Mouse (Mus musculus): ENCODE measurements around the gene Pitpna. TPM values are rescaled to one million over a fixed set of nuclear protein-coding genes. Genes with fewer than 3 reads are reported as not detected.
"Not testable (repeated sequence)": the region's sequence is repeated elsewhere in the genome, so short reads cannot be mapped to it uniquely, and the experiment has no call there.

Gene Pitpna
- polyA plus RNA-seq, 1 experiment from 2014 or later: 30.7 TPM

DNA sequence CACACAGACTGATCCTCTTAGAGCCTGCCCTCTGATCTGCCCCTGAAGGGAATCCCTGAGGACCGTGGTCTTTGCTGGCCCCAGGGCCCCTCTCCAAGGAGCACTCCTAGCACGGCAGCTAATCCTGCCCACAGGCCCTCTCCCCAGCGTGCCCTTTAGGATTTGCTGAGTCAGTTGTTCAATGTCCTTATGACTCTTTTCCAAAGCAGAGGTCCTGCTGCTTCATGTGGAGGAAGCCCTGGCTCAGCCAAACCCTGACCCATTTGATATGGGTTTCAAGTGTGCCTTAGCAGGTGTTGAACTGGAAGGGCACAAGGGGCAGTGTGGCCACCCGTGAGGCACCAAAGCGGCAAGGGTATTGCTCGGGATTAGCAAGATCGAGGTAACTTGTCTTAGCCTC, 7.9 kb downstream of the Pitpna start:
- H3K9me3 ChIP-seq (replicated peaks): no peaks in the 10 kb centered on the region
- peaks cover 53% of the 10 kb centered on the region for H3K36me3 ChIP-seq (replicated peaks)
- 68% methylated on average over 7 of the region's 7 CpGs for WGBS (ENCODE audit: insufficient replicate concordance)
- H3K27ac ChIP-seq (replicated peaks): no peak overlapping the region
- no peak for ATAC-seq (ENCODE audit: insufficient read depth)
- no peaks in the 10 kb centered on the region for H3K27me3 ChIP-seq
- H3K4me3 ChIP-seq (replicated peaks): no peak overlapping the region
- H3K4me2 ChIP-seq: no peak overlapping the region
- H3K4me1 ChIP-seq (replicated peaks): peaks cover 36% of the 10 kb centered on the region
- H3K9ac ChIP-seq: no peak overlapping the region

DNA sequence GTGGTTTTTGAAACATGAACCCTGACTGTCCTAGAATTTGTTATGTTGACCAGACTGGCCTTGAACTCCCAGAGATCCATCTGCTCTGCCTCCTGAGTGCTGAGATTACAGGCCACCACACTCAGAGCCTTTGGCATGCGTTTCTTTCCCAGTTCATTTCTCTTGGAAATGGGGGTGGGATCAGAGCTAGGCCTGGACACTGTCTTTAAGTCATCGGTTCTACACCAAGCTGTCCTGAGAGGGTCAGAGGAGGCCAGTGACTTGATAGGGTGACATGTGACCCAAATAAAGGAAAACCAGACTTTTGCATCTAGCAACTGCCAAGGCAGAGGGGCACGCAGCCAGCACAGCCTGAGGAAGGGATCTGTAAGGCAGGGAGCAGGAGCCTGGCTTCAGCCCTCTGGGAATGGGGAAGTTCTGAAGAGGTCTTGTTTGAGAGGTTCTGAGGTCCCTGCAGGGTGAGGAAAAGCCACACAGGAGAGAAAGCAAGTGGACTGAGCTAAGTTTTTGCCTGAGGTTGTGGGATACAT, 8.9 kb downstream of the Pitpna start:
- Histone ChIP-seq H3K4me1 (replicated peaks) (peaks cover 30% of the 10 kb centered on the region), H3K9ac (no peak overlapping the region), H3K27ac (replicated peaks) (peak overlapping the region; percentile 29; the same call in 1 of the 2 replicates), H3K36me3 (replicated peaks) (peaks cover 63% of the 10 kb centered on the region), H3K9me3 (replicated peaks) (no peaks in the 10 kb centered on the region), H3K4me3 (replicated peaks) (no peak overlapping the region), H3K4me2 (no peak overlapping the region), H3K27me3 (no peaks in the 10 kb centered on the region)
- 67% methylated on average over 3 of the region's 3 CpGs for WGBS (ENCODE audit: insufficient replicate concordance)
- ATAC-seq (ENCODE audit: insufficient read depth): no peak

DNA sequence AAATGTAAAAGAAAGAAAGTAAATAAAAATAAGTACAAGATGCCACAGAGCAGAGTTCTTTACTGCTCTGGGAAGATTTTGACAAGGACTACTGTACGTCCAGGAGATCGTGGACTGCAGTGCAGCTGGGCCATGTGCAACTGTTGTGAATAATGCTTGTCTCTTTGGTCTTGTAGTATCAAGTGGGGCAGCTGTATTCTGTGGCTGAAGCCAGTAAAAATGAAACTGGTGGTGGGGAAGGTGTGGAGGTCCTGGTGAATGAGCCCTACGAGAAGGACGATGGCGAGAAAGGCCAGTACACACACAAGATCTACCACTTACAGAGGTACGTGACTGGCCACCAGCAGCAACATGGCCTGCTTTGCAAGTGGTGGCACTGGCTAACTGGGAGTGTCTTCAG, 10.1 kb downstream of the Pitpna start:
- no peak overlapping the region for H3K27ac ChIP-seq (replicated peaks)
- H3K9me3 ChIP-seq (replicated peaks): no peaks in the 10 kb centered on the region

DNA sequence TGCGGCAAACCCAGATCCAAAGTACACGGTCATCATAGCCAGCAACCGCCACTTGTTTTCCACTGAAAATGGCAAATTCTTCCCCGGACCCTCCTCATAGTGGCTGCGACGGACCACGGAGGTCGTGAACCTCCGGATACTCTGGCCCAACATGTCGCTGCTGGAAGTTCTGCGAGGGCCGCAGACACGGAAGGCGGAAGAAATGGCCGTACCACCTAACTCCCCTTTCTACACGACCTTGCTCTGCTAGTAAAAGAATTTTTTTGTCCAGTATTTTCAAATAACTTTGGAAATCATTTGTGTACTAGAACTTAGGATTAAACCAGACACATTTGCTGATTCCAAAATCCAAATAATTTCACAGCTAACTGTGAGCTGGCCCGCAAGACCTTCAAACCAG, 11.9 kb downstream of the Pitpna start:
- not testable (repeated sequence) for ATAC-seq (ENCODE audit: insufficient read depth); H3K9me3 ChIP-seq (replicated peaks); H3K9ac ChIP-seq; H3K4me2 ChIP-seq; H3K27me3 ChIP-seq; H3K4me3 ChIP-seq (replicated peaks); H3K27ac ChIP-seq (replicated peaks)
- Histone ChIP-seq H3K36me3 (replicated peaks) (peaks cover 68% of the 10 kb centered on the region), H3K4me1 (replicated peaks) (peaks cover 20% of the 10 kb centered on the region)
- 88% methylated on average over 17 of the region's 17 CpGs for WGBS (ENCODE audit: insufficient replicate concordance)

More for the DNA sequence above, 10.1 kb downstream of the Pitpna start:
- H3K4me1 ChIP-seq (replicated peaks): peaks cover 26% of the 10 kb centered on the region
- no peak overlapping the region for H3K9ac ChIP-seq
- H3K36me3 ChIP-seq (replicated peaks): peaks cover 67% of the 10 kb centered on the region
- 78% methylated on average over 6 of the region's 6 CpGs for WGBS (ENCODE audit: insufficient replicate concordance)
- no peak overlapping the region for H3K4me3 ChIP-seq (replicated peaks)
- H3K27me3 ChIP-seq: no peaks in the 10 kb centered on the region
- H3K4me2 ChIP-seq: no peak overlapping the region
- no peak for ATAC-seq (ENCODE audit: insufficient read depth)

DNA sequence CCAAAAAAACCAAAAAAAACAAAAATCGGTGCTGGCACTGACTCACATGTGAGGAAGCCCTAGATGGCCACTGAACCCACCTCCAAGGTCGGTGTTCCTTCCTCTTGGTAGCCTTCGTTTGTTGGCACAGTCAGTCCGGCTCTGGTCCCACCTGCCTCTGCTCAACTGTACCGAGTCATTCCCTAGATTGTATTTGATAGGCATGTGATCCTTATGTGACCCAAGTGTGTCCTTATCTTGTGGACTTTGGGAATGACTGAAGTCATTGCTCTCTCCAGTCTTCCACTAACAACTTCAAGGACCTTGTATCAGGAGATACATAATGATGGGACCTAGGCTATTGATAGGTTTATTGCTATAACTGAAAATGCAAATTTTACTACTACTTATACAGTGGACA, 16.9 kb downstream of the Pitpna start:
- Histone ChIP-seq H3K27me3 (no peaks in the 10 kb centered on the region), H3K27ac (replicated peaks) (no peak overlapping the region), H3K4me3 (replicated peaks) (no peak overlapping the region), H3K4me2 (no peak overlapping the region), H3K4me1 (replicated peaks) (no peaks in the 10 kb centered on the region; the same call in 1 of the 2 replicates), H3K36me3 (replicated peaks) (peaks cover 80% of the 10 kb centered on the region), H3K9ac (no peak overlapping the region), H3K9me3 (replicated peaks) (no peaks in the 10 kb centered on the region)
- ATAC-seq (ENCODE audit: insufficient read depth): no peak
- 64% methylated on average over 5 of the region's 5 CpGs for WGBS (ENCODE audit: insufficient replicate concordance)

DNA sequence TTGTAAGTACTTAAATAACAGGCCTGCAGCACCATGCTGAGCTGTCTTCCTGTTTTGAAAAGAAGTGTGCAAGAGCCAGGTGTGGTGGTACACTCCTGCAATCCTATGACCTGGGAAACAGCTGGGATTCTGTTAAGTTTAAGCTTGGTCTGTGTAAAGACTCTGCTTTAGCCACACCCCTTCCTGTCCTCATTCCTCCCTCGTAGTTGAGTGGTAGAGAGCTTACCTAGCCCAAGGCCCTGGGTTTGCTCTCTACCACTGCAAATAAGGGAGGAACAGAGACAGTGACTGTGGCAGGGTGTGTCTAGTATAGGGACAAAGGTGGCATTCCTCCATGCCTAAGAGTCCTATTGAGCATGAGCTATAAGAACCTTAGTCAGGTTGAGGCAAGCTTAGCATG, 17.4 kb downstream of the Pitpna start:
- H3K9ac ChIP-seq: no peak overlapping the region
- H3K9me3 ChIP-seq (replicated peaks): no peaks in the 10 kb centered on the region
- 14% methylated on average over 1 of the region's 1 CpGs for whole genome bisulfite sequencing (ENCODE audit: insufficient replicate concordance)
- H3K4me1 ChIP-seq (replicated peaks): no peaks in the 10 kb centered on the region; the same call in 1 of the 2 replicates
- H3K27me3 ChIP-seq: no peaks in the 10 kb centered on the region
- H3K4me3 ChIP-seq (replicated peaks): no peak overlapping the region
- no peak overlapping the region for H3K27ac ChIP-seq (replicated peaks)
- H3K36me3 ChIP-seq (replicated peaks): peaks cover 80% of the 10 kb centered on the region
- ATAC-seq (ENCODE audit: insufficient read depth): no peak
- no peak overlapping the region for H3K4me2 ChIP-seq

DNA sequence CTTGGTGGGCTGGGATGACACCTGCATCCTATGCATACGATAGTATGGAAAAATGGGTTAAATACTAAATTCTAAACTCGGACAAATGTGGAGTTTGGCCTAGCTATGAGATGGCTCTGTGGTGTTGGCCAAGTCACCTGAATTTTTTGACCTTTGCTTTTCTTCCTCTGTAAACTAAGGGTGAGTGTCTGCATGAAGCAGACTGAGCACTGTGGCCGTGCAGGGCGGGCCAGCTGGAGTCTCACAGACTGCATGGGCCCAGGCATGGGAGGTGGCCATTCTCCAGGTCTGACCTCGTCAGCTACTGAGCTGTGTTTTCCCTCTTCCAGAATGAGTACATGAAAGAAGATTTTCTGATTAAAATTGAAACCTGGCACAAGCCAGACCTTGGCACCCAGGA, 20.9 kb downstream of the Pitpna start:
- Histone ChIP-seq H3K9me3 (replicated peaks) (no peaks in the 10 kb centered on the region), H3K4me2 (no peak overlapping the region), H3K27me3 (no peaks in the 10 kb centered on the region), H3K4me1 (replicated peaks) (no peaks in the 10 kb centered on the region; the same call in 1 of the 2 replicates), H3K27ac (replicated peaks) (no peak overlapping the region), H3K36me3 (replicated peaks) (peaks cover 75% of the 10 kb centered on the region), H3K4me3 (replicated peaks) (no peak overlapping the region), H3K9ac (no peak overlapping the region)
- 76% methylated on average over 5 of the region's 5 CpGs for WGBS (ENCODE audit: insufficient replicate concordance)
- no peak for ATAC-seq (ENCODE audit: insufficient read depth)

DNA sequence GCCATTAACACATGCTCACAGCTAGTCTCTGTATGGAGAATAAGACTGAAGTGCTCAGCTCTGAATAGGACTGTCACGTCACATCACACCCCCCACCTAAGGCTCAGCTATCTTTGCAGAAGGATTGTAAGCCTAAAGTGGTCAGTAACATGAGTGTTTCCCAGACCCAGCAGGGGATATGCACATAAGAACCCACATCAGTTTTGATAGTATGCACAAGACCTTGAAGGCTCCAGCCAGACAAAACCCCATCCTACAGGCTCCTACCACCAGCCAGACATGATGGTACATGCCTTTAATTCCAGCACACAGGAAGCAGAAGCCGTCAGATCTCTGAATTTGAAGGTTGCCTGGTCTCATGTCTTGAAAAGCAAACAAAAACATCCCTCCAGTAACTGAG, 22.1 kb downstream of the Pitpna start:
- 67% methylated on average over 2 of the region's 2 CpGs for WGBS (ENCODE audit: insufficient replicate concordance)
- Histone ChIP-seq H3K9me3 (replicated peaks) (no peaks in the 10 kb centered on the region), H3K9ac (no peak overlapping the region), H3K36me3 (replicated peaks) (peaks cover 76% of the 10 kb centered on the region), H3K4me3 (replicated peaks) (no peak overlapping the region), H3K27ac (replicated peaks) (no peak overlapping the region), H3K4me2 (no peak overlapping the region), H3K27me3 (no peaks in the 10 kb centered on the region), H3K4me1 (replicated peaks) (no peaks in the 10 kb centered on the region; the same call in 1 of the 2 replicates)
- ATAC-seq (ENCODE audit: insufficient read depth): no peak

DNA sequence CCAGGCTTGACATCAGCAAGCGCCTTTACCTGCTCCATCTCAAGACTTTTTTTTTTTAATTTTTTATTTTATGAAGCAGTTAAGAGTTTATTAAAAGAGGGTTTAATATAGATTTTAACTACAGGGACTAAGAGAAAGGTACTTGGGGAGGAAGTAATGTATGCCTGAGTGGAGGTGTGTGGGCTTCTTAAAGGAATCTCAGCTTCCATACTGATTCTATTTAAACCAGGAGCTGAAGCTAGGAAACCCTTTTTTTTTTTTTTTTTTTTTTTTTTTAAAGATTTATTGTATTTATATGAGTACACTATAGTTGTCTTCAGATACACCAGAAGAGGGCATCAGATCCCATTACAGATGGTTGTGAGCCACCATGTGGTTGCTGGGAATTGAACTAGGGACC, 26.9 kb downstream of the Pitpna start:
- Histone ChIP-seq H3K4me2 (no peak overlapping the region), H3K4me3 (replicated peaks) (no peak overlapping the region), H3K27me3 (no peaks in the 10 kb centered on the region), H3K9ac (no peak overlapping the region), H3K9me3 (replicated peaks) (no peaks in the 10 kb centered on the region), H3K4me1 (replicated peaks) (no peaks in the 10 kb centered on the region), H3K27ac (replicated peaks) (no peak overlapping the region), H3K36me3 (replicated peaks) (peaks cover 72% of the 10 kb centered on the region)
- no peak for ATAC-seq (ENCODE audit: insufficient read depth)
- WGBS (ENCODE audit: insufficient replicate concordance): 85% methylated on average over 1 of the region's 1 CpGs

DNA sequence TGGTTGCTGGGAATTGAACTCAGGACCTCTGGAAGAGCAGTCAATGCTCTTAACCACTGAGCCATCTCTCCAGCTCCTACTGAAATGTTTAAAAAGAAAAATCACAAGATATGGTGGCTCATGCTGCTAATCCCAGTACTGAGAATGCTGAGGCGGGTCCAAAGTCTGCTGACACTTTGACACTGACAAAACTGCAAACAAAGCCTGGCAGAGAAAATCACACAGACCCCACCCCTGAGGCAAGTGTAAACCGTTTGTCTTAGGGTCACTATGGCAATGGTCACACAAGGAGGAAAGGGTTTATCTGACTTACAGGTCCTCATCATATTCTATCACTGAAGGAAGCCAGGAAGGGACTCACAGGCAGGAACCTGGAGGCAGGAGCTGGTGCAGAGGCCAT, 27.7 kb downstream of the Pitpna start:
- Histone ChIP-seq H3K9ac (no peak overlapping the region), H3K4me3 (replicated peaks) (no peak overlapping the region), H3K4me2 (no peak overlapping the region), H3K27me3 (no peaks in the 10 kb centered on the region), H3K27ac (replicated peaks) (no peak overlapping the region), H3K4me1 (replicated peaks) (no peaks in the 10 kb centered on the region), H3K36me3 (replicated peaks) (peaks cover 72% of the 10 kb centered on the region), H3K9me3 (replicated peaks) (no peaks in the 10 kb centered on the region)
- 62% methylated on average over 2 of the region's 2 CpGs for WGBS (ENCODE audit: insufficient replicate concordance)
- no peak for ATAC-seq (ENCODE audit: insufficient read depth)

DNA sequence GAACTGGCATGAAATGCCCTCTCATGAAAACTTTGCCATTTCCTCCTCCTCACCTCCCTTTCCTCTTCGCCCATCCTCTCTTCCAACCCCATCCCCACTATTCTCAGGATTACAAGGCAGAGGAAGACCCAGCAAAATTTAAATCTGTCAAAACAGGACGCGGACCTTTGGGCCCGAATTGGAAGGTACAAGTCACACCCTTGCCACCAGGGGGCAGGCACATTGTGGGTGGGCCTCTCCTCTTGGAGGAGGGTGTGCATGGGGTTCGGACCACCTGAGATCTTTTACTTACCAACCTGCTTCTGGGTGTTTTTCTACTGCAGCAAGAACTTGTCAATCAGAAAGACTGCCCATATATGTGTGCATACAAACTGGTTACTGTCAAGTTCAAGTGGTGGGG, 31.2 kb downstream of the Pitpna start:
- ATAC-seq (ENCODE audit: insufficient read depth): no peak
- H3K4me1 ChIP-seq (replicated peaks): peaks cover 4% of the 10 kb centered on the region; the same call in 1 of the 2 replicates
- WGBS (ENCODE audit: insufficient replicate concordance): 73% methylated on average over 5 of the region's 5 CpGs
- no peak overlapping the region for H3K4me2 ChIP-seq
- H3K36me3 ChIP-seq (replicated peaks): peaks cover 67% of the 10 kb centered on the region
- no peak overlapping the region for H3K9ac ChIP-seq
- no peak overlapping the region for H3K4me3 ChIP-seq (replicated peaks)
- no peak overlapping the region for H3K27ac ChIP-seq (replicated peaks)
- no peaks in the 10 kb centered on the region for H3K27me3 ChIP-seq
- H3K9me3 ChIP-seq (replicated peaks): no peaks in the 10 kb centered on the region

DNA sequence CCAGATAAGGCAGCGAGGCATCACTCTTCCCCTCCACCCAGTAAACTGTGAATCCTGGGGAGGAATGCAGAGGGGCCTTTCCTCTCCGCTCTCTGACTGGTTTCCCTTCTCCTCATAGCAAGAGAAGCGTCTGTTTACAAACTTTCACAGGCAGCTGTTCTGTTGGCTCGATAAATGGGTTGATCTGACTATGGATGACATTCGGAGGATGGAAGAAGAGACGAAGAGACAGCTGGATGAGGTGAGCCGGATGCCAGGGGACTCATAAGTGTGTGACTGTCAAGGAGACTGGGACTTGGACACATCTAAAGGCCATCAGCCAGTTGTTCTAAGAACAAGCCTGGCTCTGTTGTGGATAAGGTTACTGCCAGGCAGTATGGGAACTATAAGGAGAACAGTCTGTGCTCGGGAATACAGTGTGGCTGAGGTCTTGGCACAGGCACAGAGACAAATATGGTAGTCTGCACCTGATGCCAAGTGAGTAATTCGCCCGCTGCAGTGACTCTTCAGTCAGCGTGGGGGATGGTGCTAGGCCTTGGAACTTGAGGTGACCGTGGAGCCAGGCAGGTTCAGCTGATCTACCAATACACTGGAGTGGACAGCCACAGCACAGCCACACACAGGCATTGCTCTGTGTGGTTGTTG, 32.4 kb downstream of the Pitpna start:
- 80% methylated on average over 12 of the region's 12 CpGs for WGBS (ENCODE audit: insufficient replicate concordance)
- H3K4me1 ChIP-seq (replicated peaks): peaks cover 4% of the 10 kb centered on the region; the same call in 1 of the 2 replicates
- H3K36me3 ChIP-seq (replicated peaks): peaks cover 58% of the 10 kb centered on the region
- no peaks in the 10 kb centered on the region for H3K27me3 ChIP-seq
- H3K4me2 ChIP-seq: no peak overlapping the region
- H3K9ac ChIP-seq: no peak overlapping the region
- H3K4me3 ChIP-seq (replicated peaks): no peak overlapping the region
- no peaks in the 10 kb centered on the region for H3K9me3 ChIP-seq (replicated peaks)
- no peak overlapping the region for H3K27ac ChIP-seq (replicated peaks)
- ATAC-seq (ENCODE audit: insufficient read depth): no peak
